Mouse (Mus musculus): ENCODE results near the gene Apoe. TPM values are rescaled to one million over a fixed set of nuclear protein-coding genes. Genes with fewer than 3 reads are reported as not detected.

Apoe gene
- polyA plus RNA-seq, 1 experiment from 2014 or later: 686 TPM

DNA sequence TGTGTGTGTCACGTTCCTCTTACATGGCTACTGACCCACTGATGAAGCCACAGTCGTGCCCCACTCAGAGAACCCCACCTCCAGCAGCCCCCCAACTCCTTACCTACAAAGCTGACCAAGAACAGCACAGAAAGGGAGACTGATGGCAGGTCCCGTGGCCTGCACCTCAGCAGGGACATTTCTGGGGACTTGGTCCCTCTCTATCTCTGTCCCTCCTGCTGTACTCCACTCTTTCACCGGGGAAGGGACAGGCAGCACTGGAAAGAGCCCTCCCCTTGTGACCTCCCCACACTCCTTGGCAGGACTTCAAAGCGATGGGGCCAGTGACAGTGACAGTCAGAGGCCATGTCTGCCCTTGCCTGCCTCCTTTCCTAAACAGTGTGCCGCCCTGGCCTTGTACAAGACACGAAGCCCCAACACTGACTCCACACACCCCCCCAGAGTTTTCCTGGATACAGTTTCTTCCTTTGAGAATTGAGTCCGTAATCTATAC lies 17.7 kb downstream of the Apoe start, which contains the start of the genes Gm44805 and Apoc4:
Gene Gm44805 (minus strand): TSS at position 222 of the 493 bp plus-strand sequence.
Gene Apoc4 (minus strand): TSS at position 278 of the 493 bp plus-strand sequence.
- H3K27me3 ChIP-seq (ENCODE audit: control insufficient read depth, insufficient read depth, low read depth, low read length): no peaks in the 10 kb centered on the region
- H3K9ac ChIP-seq (ENCODE audit: low read depth, low read length): no peak within 1 kb of the TSS
- H3K4me2 ChIP-seq (ENCODE audit: low read length): no peak within 1 kb of the TSS
- H3K4me3 ChIP-seq (ENCODE audit: low read depth, low read length): no peak within 1 kb of the TSS
- no peak for ATAC-seq
- no peaks in the 10 kb centered on the region for H3K9me3 ChIP-seq (replicated peaks; ENCODE audit: control insufficient read depth, low read length, poor library complexity, severe bottlenecking)
- 64% methylated on average over 8 of the region's 8 CpGs for WGBS
- H3K4me1 ChIP-seq (ENCODE audit: control insufficient read depth, insufficient read depth, low read length): no peaks in the 10 kb centered on the region
- no peaks in the 10 kb centered on the region for H3K36me3 ChIP-seq (ENCODE audit: control insufficient read depth, insufficient read depth, low read length)
- H3K27ac ChIP-seq (ENCODE audit: low read length): no peak within 1 kb of the TSS

DNA sequence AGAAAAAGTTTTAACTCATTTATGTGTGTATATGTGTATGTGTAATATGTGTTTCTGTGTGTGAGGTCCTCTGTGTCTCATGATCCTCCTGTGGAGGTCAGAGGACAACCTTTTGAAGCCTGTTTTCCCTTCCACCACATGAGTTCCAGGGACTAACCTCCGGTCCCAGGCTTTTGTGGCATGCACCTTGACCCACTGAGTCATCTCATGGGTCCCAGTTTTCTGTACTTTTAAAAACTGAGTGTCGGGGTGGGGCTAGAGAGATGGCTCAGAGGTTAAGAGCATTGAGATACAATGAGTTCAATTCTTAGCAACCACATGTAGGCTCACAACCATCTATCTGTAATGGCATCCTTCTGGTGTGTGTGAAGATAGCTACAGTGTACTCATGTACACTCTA lies 18.3 kb downstream of the Apoe start:
- Histone ChIP-seq H3K36me3 (ENCODE audit: control insufficient read depth, insufficient read depth, low read length) (no peaks in the 10 kb centered on the region), H3K27ac (ENCODE audit: low read length) (no peak overlapping the region), H3K4me3 (ENCODE audit: low read depth, low read length) (no peak overlapping the region), H3K9me3 (replicated peaks; ENCODE audit: control insufficient read depth, low read length, poor library complexity, severe bottlenecking) (no peaks in the 10 kb centered on the region), H3K27me3 (ENCODE audit: control insufficient read depth, insufficient read depth, low read depth, low read length) (no peaks in the 10 kb centered on the region), H3K4me2 (ENCODE audit: low read length) (no peak overlapping the region), H3K4me1 (ENCODE audit: control insufficient read depth, insufficient read depth, low read length) (no peaks in the 10 kb centered on the region), H3K9ac (ENCODE audit: low read depth, low read length) (no peak overlapping the region)
- no peak for ATAC-seq
- 85% methylated on average over 2 of the region's 2 CpGs for WGBS

GRCm38 (mm10) chr7:19678901-19679300 lies 20.1 kb downstream of the Apoe start:
- Histone ChIP-seq H3K36me3 (ENCODE audit: control insufficient read depth, insufficient read depth, low read length) (no peaks in the 10 kb centered on the region), H3K9ac (ENCODE audit: low read depth, low read length) (no peak overlapping the region), H3K4me1 (ENCODE audit: control insufficient read depth, insufficient read depth, low read length) (no peaks in the 10 kb centered on the region), H3K27ac (ENCODE audit: low read length) (no peak overlapping the region), H3K27me3 (ENCODE audit: control insufficient read depth, insufficient read depth, low read depth, low read length) (no peaks in the 10 kb centered on the region), H3K4me3 (ENCODE audit: low read depth, low read length) (no peak overlapping the region), H3K4me2 (ENCODE audit: low read length) (no peak overlapping the region), H3K9me3 (replicated peaks; ENCODE audit: control insufficient read depth, low read length, poor library complexity, severe bottlenecking) (no peaks in the 10 kb centered on the region)
- no peak for ATAC-seq
- WGBS: 90% methylated on average over 3 of the region's 3 CpGs

DNA sequence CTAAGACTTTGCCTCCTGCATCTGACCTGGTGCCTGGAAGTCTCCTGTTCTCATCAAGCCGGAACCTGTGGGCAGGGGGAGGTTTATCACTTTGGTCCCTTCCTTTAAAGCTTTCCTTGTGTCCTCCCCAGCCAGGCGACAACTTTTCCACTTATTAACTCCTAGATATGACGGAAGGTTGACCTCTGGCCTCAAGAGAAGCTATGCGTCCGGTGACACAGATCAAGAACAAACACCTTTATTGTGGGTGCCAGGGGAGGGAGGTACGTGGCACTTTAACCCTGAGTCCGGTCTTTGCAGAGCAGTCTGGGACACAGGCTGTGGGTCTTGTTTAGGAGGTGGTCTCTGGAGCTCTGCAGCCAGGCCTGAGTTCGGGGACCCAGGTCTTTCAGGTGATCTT lies 21.1 kb downstream of the Apoe start, which contains the start of gene Apoc2:
Gene Apoc2 (minus strand): TSS at position 70 of the 400 bp plus-strand sequence.
- Histone ChIP-seq H3K4me1 (ENCODE audit: control insufficient read depth, insufficient read depth, low read length) (no peaks in the 10 kb centered on the region), H3K9ac (ENCODE audit: low read depth, low read length) (no peak within 1 kb of the TSS), H3K27ac (ENCODE audit: low read length) (no peak within 1 kb of the TSS), H3K4me2 (ENCODE audit: low read length) (no peak within 1 kb of the TSS), H3K27me3 (ENCODE audit: control insufficient read depth, insufficient read depth, low read depth, low read length) (no peaks in the 10 kb centered on the region), H3K4me3 (ENCODE audit: low read depth, low read length) (no peak within 1 kb of the TSS), H3K36me3 (ENCODE audit: control insufficient read depth, insufficient read depth, low read length) (no peaks in the 10 kb centered on the region), H3K9me3 (replicated peaks; ENCODE audit: control insufficient read depth, low read length, poor library complexity, severe bottlenecking) (no peaks in the 10 kb centered on the region)
- ATAC-seq: no peak
- WGBS: 81% methylated on average over 8 of the region's 8 CpGs

- no peak overlapping the region for H3K27ac ChIP-seq (ENCODE audit: low read length)
- no peak overlapping the region for H3K9ac ChIP-seq (ENCODE audit: low read depth, low read length)
- no peaks in the 10 kb centered on the region for H3K9me3 ChIP-seq (replicated peaks; ENCODE audit: control insufficient read depth, low read length, poor library complexity, severe bottlenecking)
- H3K4me3 ChIP-seq (ENCODE audit: low read depth, low read length): no peak overlapping the region
- H3K4me2 ChIP-seq (ENCODE audit: low read length): no peak overlapping the region
- H3K36me3 ChIP-seq (ENCODE audit: control insufficient read depth, insufficient read depth, low read length): no peaks in the 10 kb centered on the region
- no peak for ATAC-seq
- no peaks in the 10 kb centered on the region for H3K27me3 ChIP-seq (ENCODE audit: control insufficient read depth, insufficient read depth, low read depth, low read length)
- no peaks in the 10 kb centered on the region for H3K4me1 ChIP-seq (ENCODE audit: control insufficient read depth, insufficient read depth, low read length)
- 71% methylated on average over 1 of the region's 1 CpGs for WGBS
These were observed 22.3 kb downstream of the Apoe start for GRCm38 (mm10) chr7:19676662-19677061.

DNA sequence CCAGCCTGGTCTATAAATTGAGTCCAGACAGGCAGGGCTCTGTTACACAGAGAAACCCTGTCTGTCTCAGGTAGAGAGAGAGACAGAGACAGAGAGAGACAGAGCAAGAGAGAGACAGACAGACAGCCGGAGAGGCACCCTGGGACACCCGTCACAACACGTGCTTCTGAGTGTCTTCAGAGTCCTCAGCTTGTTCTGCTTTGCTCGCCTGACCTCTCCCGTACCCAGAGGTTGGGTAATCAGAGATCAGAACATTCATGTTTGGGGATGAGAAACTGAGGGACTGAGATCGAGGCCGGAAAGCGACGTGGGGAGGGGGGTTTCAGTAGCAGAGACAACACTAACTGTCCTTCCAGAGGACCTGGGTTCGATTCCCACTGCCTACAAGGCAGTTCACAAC lies 23.2 kb downstream of the Apoe start:
- 83% methylated on average over 10 of the region's 10 CpGs for WGBS

GRCm38 (mm10) chr7:19673083-19673699 lies 25.8 kb downstream of the Apoe start:
- Histone ChIP-seq H3K27me3 (ENCODE audit: control insufficient read depth, insufficient read depth, low read depth, low read length) (no peaks in the 10 kb centered on the region), H3K4me3 (ENCODE audit: low read depth, low read length) (no peak overlapping the region), H3K9ac (ENCODE audit: low read depth, low read length) (no peak overlapping the region), H3K4me2 (ENCODE audit: low read length) (no peak overlapping the region), H3K9me3 (replicated peaks; ENCODE audit: control insufficient read depth, low read length, poor library complexity, severe bottlenecking) (no peaks in the 10 kb centered on the region), H3K36me3 (ENCODE audit: control insufficient read depth, insufficient read depth, low read length) (no peaks in the 10 kb centered on the region), H3K4me1 (ENCODE audit: control insufficient read depth, insufficient read depth, low read length) (peaks cover 3% of the 10 kb centered on the region; the same call in 1 of the 2 replicates), H3K27ac (ENCODE audit: low read length) (no peak overlapping the region)
- WGBS: 68% methylated on average over 14 of the region's 14 CpGs
- no peak for ATAC-seq

More for the DNA sequence above, 23.2 kb downstream of the Apoe start:
- Histone ChIP-seq H3K36me3 (ENCODE audit: control insufficient read depth, insufficient read depth, low read length) (no peaks in the 10 kb centered on the region), H3K4me2 (ENCODE audit: low read length) (no peak overlapping the region), H3K4me3 (ENCODE audit: low read depth, low read length) (no peak overlapping the region), H3K27me3 (ENCODE audit: control insufficient read depth, insufficient read depth, low read depth, low read length) (no peaks in the 10 kb centered on the region), H3K9ac (ENCODE audit: low read depth, low read length) (no peak overlapping the region), H3K4me1 (ENCODE audit: control insufficient read depth, insufficient read depth, low read length) (no peaks in the 10 kb centered on the region), H3K9me3 (replicated peaks; ENCODE audit: control insufficient read depth, low read length, poor library complexity, severe bottlenecking) (no peaks in the 10 kb centered on the region), H3K27ac (ENCODE audit: low read length) (no peak overlapping the region)
- no peak for ATAC-seq

- peaks cover 3% of the 10 kb centered on the region; the same call in 1 of the 2 replicates for H3K4me1 ChIP-seq (ENCODE audit: control insufficient read depth, insufficient read depth, low read length)
- ATAC-seq: no peak
- H3K4me2 ChIP-seq (ENCODE audit: low read length): no peak overlapping the region
- H3K9me3 ChIP-seq (replicated peaks; ENCODE audit: control insufficient read depth, low read length, poor library complexity, severe bottlenecking): no peaks in the 10 kb centered on the region
- H3K27ac ChIP-seq (ENCODE audit: low read length): no peak overlapping the region
- H3K4me3 ChIP-seq (ENCODE audit: low read depth, low read length): no peak overlapping the region
- WGBS: 76% methylated on average over 10 of the region's 10 CpGs
- no peak overlapping the region for H3K9ac ChIP-seq (ENCODE audit: low read depth, low read length)
- no peaks in the 10 kb centered on the region for H3K27me3 ChIP-seq (ENCODE audit: control insufficient read depth, insufficient read depth, low read depth, low read length)
- H3K36me3 ChIP-seq (ENCODE audit: control insufficient read depth, insufficient read depth, low read length): no peaks in the 10 kb centered on the region
These were observed 27.5 kb downstream of the Apoe start for GRCm38 (mm10) chr7:19671511-19671910.

DNA sequence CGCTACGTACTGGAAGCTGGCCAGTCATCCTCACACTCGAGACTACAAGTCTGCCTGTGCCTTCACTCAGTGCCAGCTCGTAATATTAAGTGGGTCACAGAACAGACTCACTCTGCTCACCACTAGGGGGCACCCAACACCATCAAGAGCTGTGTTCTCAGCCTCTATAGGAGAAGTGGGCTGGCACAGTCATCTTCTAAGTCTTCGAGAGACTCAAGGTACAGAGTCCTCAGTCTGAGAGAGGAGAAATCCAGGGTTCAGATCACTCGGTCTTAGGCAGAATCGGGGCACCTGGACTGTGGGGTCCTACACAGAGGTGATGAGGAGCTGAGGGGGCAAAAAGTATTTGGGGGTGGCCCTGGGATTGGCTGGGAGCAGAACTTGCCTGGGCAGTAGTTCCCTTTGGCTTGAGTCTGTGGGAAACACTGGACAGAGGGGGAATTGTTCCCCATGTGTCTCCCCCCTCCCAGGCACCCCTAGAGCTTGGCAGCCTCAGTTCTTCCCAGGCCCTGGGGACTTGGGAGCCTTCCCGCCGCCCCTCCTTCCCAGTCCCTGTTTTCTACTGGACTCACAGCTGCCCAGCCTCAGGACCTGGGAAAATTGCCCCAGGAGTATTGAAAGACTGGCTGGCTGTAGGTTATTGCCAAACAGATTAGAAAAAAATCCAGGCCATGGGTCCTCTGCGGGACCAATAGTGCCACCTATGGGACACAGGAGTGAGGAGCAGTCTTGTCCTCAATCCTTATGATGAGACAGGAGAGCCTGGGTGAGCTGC lies 29.9 kb downstream of the Apoe start:
- 0 out of 2 replicates have a peak overlapping the region, but pooled peaks have one; percentile 4 for H3K4me2 ChIP-seq (ENCODE audit: low read length)

More for the DNA sequence above, 29.9 kb downstream of the Apoe start:
- H3K4me1 ChIP-seq (ENCODE audit: control insufficient read depth, insufficient read depth, low read length): peaks cover 9% of the 10 kb centered on the region
- H3K9me3 ChIP-seq (replicated peaks; ENCODE audit: control insufficient read depth, low read length, poor library complexity, severe bottlenecking): no peaks in the 10 kb centered on the region
- WGBS: 11% methylated on average over 10 of the region's 10 CpGs
- peak overlapping the region; percentile 74 for H3K27ac ChIP-seq (ENCODE audit: low read length)
- no peak overlapping the region for H3K9ac ChIP-seq (ENCODE audit: low read depth, low read length)
- H3K27me3 ChIP-seq (ENCODE audit: control insufficient read depth, insufficient read depth, low read depth, low read length): no peaks in the 10 kb centered on the region
- H3K4me3 ChIP-seq (ENCODE audit: low read depth, low read length): no peak overlapping the region
- H3K36me3 ChIP-seq (ENCODE audit: control insufficient read depth, insufficient read depth, low read length): no peaks in the 10 kb centered on the region
- ATAC-seq: peak; percentile 69

Data from midbrain, embryonic 16.5 days (tissue).